Mouse (Mus musculus): ENCODE data around the gene Il23r. TPM values are rescaled to one million over a fixed set of nuclear protein-coding genes. Genes with fewer than 3 reads are reported as not detected.

Gene Il23r
- polyA plus RNA-seq (2012; rRNA removed), result not detected in 2 replicates

- H3K4me3 ChIP-seq (ENCODE audit: control insufficient read depth, low read depth, low read length), result no peak within 1 kb of the TSS
- H3K4me1 ChIP-seq (ENCODE audit: control insufficient read depth, insufficient read depth, low read length), result no peaks in the 10 kb centered on the region
- H3K27me3 ChIP-seq (ENCODE audit: control insufficient read depth, insufficient read depth, low read length), result no peaks in the 10 kb centered on the region
- H3K36me3 ChIP-seq (ENCODE audit: control insufficient read depth, insufficient read depth, low read length), result no peaks in the 10 kb centered on the region
- no peak for TF ChIP-seq POLR2A (IDR thresholded peaks at IDR 0.05; ENCODE audit: control insufficient read depth, low read depth, low read length)
- no peak for TF ChIP-seq CTCF (IDR thresholded peaks at IDR 0.05; ENCODE audit: control insufficient read depth, insufficient read depth, insufficient replicate concordance, low read depth, low read length)
- no peak within 1 kb of the TSS for H3K27ac ChIP-seq (ENCODE audit: control insufficient read depth, insufficient read depth, low read depth, low read length)
These were observed at the start of gene Il23r for GRCm38 (mm10) chr6:67491755-67492154. Gene Il23r (minus strand): TSS chr6:67491855.

- Histone ChIP-seq H3K4me1 (ENCODE audit: control insufficient read depth, insufficient read depth, low read length) (peaks cover 2% of the 10 kb centered on the region; the same call in 1 of the 2 replicates), H3K36me3 (ENCODE audit: control insufficient read depth, insufficient read depth, low read length) (no peaks in the 10 kb centered on the region), H3K4me3 (ENCODE audit: control insufficient read depth, low read depth, low read length) (peak within 1 kb of the TSS; percentile 35), H3K27me3 (ENCODE audit: control insufficient read depth, insufficient read depth, low read length) (no peaks in the 10 kb centered on the region), H3K27ac (ENCODE audit: control insufficient read depth, insufficient read depth, low read depth, low read length) (no peak within 1 kb of the TSS)
- no peak for TF ChIP-seq CTCF (IDR thresholded peaks at IDR 0.05; ENCODE audit: control insufficient read depth, insufficient read depth, insufficient replicate concordance, low read depth, low read length)
These were observed 44.1 kb upstream of the Il23r start, which contains the start of gene Tacstd2 for GRCm38 (mm10) chr6:67535777-67536054. Gene Tacstd2 (minus strand): TSS chr6:67535796.

- Histone ChIP-seq H3K27ac (ENCODE audit: control insufficient read depth, insufficient read depth, low read depth, low read length) (no peak overlapping the region), H3K4me1 (ENCODE audit: control insufficient read depth, insufficient read depth, low read length) (peaks cover 2% of the 10 kb centered on the region; the same call in 1 of the 2 replicates), H3K27me3 (ENCODE audit: control insufficient read depth, insufficient read depth, low read length) (no peaks in the 10 kb centered on the region), H3K36me3 (ENCODE audit: control insufficient read depth, insufficient read depth, low read length) (no peaks in the 10 kb centered on the region), H3K4me3 (ENCODE audit: control insufficient read depth, low read depth, low read length) (peak overlapping the region; percentile 35)
- TF ChIP-seq POLR2A (IDR thresholded peaks at IDR 0.05; ENCODE audit: control insufficient read depth, low read depth, low read length) (no peak), CTCF (IDR thresholded peaks at IDR 0.05; ENCODE audit: control insufficient read depth, insufficient read depth, insufficient replicate concordance, low read depth, low read length) (no peak)
These were observed 43.5 kb upstream of the Il23r start for GRCm38 (mm10) chr6:67535005-67535776.

- no peak for TF ChIP-seq CTCF (IDR thresholded peaks at IDR 0.05; ENCODE audit: control insufficient read depth, insufficient read depth, insufficient replicate concordance, low read depth, low read length)
- no peak for TF ChIP-seq POLR2A (IDR thresholded peaks at IDR 0.05; ENCODE audit: control insufficient read depth, low read depth, low read length)
- H3K27ac ChIP-seq (ENCODE audit: control insufficient read depth, insufficient read depth, low read depth, low read length), result no peak overlapping the region
- H3K27me3 ChIP-seq (ENCODE audit: control insufficient read depth, insufficient read depth, low read length), result no peaks in the 10 kb centered on the region
- no peaks in the 10 kb centered on the region for H3K36me3 ChIP-seq (ENCODE audit: control insufficient read depth, insufficient read depth, low read length)
- H3K4me1 ChIP-seq (ENCODE audit: control insufficient read depth, insufficient read depth, low read length), result peaks cover 2% of the 10 kb centered on the region; the same call in 1 of the 2 replicates
- H3K4me3 ChIP-seq (ENCODE audit: control insufficient read depth, low read depth, low read length), result no peak overlapping the region
These were observed 42.7 kb upstream of the Il23r start for GRCm38 (mm10) chr6:67534191-67535004.

GRCm38 (mm10) chr6:67532665-67533440 lies 41.2 kb upstream of the Il23r start:
- H3K27me3 ChIP-seq (ENCODE audit: control insufficient read depth, insufficient read depth, low read length), result no peaks in the 10 kb centered on the region
- H3K27ac ChIP-seq (ENCODE audit: control insufficient read depth, insufficient read depth, low read depth, low read length), result no peak overlapping the region
- H3K4me1 ChIP-seq (ENCODE audit: control insufficient read depth, insufficient read depth, low read length), result peaks cover 2% of the 10 kb centered on the region; the same call in 1 of the 2 replicates
- no peaks in the 10 kb centered on the region for H3K36me3 ChIP-seq (ENCODE audit: control insufficient read depth, insufficient read depth, low read length)
- TF ChIP-seq CTCF (IDR thresholded peaks at IDR 0.05; ENCODE audit: control insufficient read depth, insufficient read depth, insufficient replicate concordance, low read depth, low read length) (no peak), POLR2A (IDR thresholded peaks at IDR 0.05; ENCODE audit: control insufficient read depth, low read depth, low read length) (no peak)
- H3K4me3 ChIP-seq (ENCODE audit: control insufficient read depth, low read depth, low read length), result no peak overlapping the region

GRCm38 (mm10) chr6:67531822-67532162 lies 40.1 kb upstream of the Il23r start:
- Histone ChIP-seq H3K27me3 (ENCODE audit: control insufficient read depth, insufficient read depth, low read length) (no peaks in the 10 kb centered on the region), H3K36me3 (ENCODE audit: control insufficient read depth, insufficient read depth, low read length) (no peaks in the 10 kb centered on the region), H3K4me1 (ENCODE audit: control insufficient read depth, insufficient read depth, low read length) (peaks cover 2% of the 10 kb centered on the region; the same call in 1 of the 2 replicates), H3K4me3 (ENCODE audit: control insufficient read depth, low read depth, low read length) (no peak overlapping the region), H3K27ac (ENCODE audit: control insufficient read depth, insufficient read depth, low read depth, low read length) (no peak overlapping the region)
- TF ChIP-seq CTCF (IDR thresholded peaks at IDR 0.05; ENCODE audit: control insufficient read depth, insufficient read depth, insufficient replicate concordance, low read depth, low read length) (no peak), POLR2A (IDR thresholded peaks at IDR 0.05; ENCODE audit: control insufficient read depth, low read depth, low read length) (no peak)

All from testis, adult 2 months (tissue).